Mouse (Mus musculus): ENCODE measurements around the gene Ndc1.
A peak's percentile ranks its signal among the peaks of the same experiment; 100 is the strongest.
"Not testable (repeated sequence)": the region's sequence is repeated elsewhere in the genome, so short reads cannot be mapped to it uniquely, and the experiment has no call there.

Ndc1 gene

GRCm38 (mm10) chr4:107366408-107366807, 1.2 kb upstream of the Ndc1 start:
- DNase-seq: not testable (repeated sequence)

DNA sequence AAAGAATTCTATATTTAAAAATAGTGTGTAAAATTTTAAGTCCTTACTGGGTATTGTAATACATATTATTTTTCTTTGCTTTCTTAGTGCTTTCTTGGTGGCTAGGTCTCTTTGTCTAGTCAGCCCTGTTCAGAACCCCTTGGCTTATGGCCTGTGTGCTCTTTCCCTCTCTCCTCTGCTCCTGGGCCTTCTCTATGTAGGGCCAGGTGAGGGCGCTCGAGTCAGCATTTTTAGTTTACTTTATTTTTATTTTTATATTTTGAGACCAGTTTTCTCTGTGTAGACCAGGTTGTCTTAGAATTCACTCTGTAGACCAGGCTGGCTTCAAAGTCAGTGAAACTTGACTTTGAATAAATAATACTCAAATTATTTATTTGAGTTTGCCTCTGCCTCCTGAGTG, 4.7 kb downstream of the Ndc1 start:
- DNase-seq: no peak

DNA sequence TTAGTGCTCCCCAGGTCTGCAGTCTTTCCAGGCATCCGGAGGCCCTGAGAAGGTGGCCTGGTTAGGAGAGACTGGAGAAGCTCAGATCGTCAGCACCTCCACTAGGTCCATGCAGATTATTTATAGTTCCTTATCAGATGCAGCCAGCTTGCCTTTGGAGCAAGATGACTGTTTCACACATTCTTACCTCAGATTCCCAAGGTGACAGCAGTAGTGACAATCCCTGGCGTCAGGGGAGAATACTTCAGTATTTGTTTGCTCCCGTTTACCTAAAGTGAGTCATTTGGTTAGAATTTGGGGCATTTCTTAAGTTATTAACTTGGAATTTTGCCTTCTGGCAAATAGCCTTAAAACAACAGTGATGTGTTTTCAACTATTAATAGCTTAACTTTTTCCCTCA, 7.1 kb downstream of the Ndc1 start:
- no peak for DNase-seq

DNA sequence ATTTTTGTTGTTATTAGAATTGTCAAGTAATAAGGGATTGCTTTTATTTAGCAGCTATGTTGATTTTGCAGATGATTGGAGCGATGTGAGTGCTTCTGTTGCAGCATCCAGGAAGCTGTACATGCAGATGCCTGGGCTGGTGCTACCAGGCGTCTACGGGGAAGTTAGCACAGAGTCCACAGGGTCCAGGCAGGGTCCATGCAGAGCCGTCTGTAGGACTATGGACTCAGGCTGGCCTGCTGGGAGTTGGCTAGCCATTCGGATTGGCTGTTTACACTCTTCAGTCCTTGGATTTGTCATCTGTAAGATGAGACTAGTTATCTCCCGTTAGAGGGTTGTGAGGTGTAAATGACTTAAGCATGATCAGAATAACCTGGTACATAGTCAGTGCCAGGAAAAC, 11.4 kb downstream of the Ndc1 start:
- no peak for DNase-seq

DNA sequence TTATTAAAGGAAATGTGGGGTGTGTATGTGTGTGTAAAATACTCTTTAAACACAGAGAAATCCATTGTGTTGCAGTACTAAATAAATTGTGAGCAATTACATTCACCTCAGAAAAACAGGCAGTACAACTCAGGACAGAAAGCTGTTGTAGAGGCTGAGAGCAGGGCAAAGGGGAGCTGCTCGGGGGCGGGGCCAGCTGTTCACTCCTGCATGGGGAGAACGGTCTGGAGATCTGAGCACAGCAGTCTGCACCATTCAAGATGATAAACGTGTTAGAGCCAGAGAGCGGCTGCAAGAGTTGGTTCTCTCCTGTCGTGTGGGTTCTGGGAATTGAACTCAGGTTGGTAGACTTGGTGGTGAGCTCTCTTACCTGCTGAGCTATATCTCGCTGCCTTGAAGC, 13.3 kb downstream of the Ndc1 start:
- no peak for DNase-seq

- no peak for DNase-seq
These were observed 19.5 kb downstream of the Ndc1 start for GRCm38 (mm10) chr4:107387038-107387437.

GRCm38 (mm10) chr4:107387465-107387864, 19.9 kb downstream of the Ndc1 start:
- no peak for DNase-seq

GRCm38 (mm10) chr4:107388291-107388690, 20.7 kb downstream of the Ndc1 start:
- no peak for DNase-seq

- DNase-seq: no peak
These were observed 21.8 kb downstream of the Ndc1 start for GRCm38 (mm10) chr4:107389345-107389744.

DNA sequence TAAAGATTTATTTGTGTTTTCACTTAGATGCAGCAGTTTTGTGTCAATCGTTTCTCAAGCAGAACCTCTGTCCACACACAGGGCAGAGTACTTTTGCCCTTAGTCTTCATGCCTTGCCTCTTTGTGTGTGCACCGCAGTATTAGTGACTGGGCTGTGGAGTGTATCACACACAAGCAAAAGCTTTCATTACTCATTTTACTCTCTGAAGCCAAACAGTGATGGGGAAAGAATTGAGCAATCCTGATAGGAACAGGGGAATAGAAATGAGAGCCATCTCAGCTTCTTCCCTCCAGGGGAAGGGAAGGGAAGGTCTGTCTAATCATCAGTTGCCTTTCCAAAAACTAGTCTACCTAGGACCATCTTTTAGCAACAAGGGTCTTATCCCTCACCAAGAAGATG, 26.2 kb downstream of the Ndc1 start:
- DNase-seq: no peak

DNA sequence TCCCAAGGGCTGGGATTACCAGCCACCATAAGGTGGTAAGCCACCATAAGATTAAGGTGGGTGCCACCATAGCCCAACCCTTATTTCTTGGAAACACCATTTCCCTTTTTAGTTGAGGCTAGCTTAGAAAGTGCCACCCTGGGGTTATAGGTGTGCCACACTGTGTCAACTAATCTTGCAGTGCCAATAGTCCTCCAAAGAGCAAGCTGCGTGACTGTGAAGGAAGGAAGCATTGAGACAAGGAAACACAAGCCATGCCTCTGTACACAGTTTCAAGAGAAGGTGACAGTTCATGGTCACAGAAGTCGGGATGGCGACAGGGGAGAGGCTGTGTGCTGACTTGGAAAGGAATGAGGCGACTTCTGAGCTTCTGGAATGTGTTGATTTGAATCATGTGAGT, 52.6 kb downstream of the Ndc1 start:
- no peak for DNase-seq

DNA sequence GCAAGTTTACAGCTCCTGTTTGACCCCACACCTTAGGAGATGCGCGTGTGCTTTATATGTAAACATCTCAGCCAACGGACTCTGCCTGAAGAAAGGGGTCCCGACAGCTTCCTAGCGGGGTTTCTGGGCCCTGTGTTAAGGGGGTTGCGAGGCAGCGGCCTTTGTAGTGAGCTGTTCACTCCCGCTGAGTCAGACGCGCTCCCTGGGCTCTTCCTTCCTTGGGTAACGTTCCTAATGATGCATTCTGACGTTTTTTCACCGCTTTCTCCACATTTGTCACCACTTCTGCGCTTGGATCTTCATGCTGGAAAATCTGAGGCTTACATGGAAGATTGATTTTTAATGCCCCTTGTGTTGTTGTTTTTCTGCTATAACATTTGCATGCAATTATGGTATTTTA, 54.1 kb downstream of the Ndc1 start:
- DNase-seq: no peak

- DNase-seq: peak in 1 of 2 experiments; percentile 55
These were observed 54.6 kb downstream of the Ndc1 start for GRCm38 (mm10) chr4:107422176-107422575.

GRCm38 (mm10) chr4:107425616-107426015, 58.0 kb downstream of the Ndc1 start:
- no peak for DNase-seq

- no peak for DNase-seq
These were observed 59.0 kb downstream of the Ndc1 start for GRCm38 (mm10) chr4:107426631-107427030.

GRCm38 (mm10) chr4:107432717-107433116, 65.1 kb downstream of the Ndc1 start:
- no peak for DNase-seq

GRCm38 (mm10) chr4:107433998-107434355, 66.4 kb downstream of the Ndc1 start:
- no peak for DNase-seq

- DNase-seq: peak; percentile 77 to 90
These were observed 67.0 kb downstream of the Ndc1 start, which contains the start of gene Glis1 for GRCm38 (mm10) chr4:107434356-107435237. TSS of gene Glis1 (plus strand) at chr4:107434591.

DNA sequence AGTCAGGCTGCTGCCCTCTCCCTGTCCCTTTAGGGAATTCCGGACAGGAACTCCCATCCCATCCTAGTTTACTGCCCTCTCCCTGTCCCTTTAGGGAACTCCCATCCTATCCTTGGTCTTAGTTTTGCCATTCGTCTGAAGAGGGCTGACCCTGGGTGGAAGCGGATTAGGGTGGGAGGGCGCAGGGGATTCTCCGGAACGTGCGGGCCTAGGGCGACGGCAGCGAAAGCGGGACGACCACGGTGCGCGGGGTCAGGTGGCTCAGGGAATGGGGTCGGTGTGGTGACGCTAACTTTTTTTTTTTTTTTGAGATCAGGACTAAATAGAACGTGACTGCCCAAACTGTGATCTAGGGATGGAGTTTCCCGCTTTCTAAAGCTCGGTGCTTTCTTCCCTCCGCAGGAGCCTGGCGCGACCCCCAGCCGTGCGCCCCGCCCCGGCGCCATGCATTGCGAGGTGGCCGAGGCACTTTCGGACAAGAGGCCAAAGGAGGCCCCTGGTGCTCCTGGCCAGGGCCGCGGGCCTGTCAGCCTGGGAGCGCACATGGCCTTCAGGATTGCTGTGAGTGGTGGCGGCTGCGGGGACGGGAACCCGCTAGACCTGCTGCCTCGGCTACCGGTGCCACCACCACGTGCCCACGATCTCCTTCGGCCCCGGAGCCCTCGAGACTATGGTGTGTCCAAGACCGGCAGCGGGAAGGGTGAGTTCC, 67.8 kb downstream of the Ndc1 start:
- DNase-seq: no peak

- DNase-seq: no peak
These were observed 68.9 kb downstream of the Ndc1 start for GRCm38 (mm10) chr4:107436476-107436875.

DNA sequence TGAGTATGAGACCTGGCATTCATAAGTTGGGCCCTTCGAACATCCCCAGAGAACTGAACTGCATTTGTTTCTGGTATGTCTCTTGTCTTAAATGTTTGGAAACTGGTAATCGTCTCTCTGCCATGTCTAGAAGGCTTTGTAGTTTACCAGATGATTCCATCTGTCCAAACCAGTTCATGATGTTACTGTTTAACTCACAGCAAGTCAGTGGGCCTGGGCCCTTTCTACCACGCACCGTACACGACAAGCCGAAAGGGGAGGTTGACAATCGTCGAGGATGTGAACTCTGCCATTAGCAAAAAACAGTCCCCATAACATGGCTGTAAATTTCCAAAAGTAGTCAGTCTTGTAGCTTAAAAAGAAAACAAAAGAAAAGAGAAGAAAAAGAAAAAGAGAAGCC, 71.2 kb downstream of the Ndc1 start:
- no peak for DNase-seq

- no peak for DNase-seq
These were observed 72.7 kb downstream of the Ndc1 start for GRCm38 (mm10) chr4:107440306-107440705.

- no peak for DNase-seq
These were observed 74.7 kb downstream of the Ndc1 start for GRCm38 (mm10) chr4:107442288-107442687.

DNA sequence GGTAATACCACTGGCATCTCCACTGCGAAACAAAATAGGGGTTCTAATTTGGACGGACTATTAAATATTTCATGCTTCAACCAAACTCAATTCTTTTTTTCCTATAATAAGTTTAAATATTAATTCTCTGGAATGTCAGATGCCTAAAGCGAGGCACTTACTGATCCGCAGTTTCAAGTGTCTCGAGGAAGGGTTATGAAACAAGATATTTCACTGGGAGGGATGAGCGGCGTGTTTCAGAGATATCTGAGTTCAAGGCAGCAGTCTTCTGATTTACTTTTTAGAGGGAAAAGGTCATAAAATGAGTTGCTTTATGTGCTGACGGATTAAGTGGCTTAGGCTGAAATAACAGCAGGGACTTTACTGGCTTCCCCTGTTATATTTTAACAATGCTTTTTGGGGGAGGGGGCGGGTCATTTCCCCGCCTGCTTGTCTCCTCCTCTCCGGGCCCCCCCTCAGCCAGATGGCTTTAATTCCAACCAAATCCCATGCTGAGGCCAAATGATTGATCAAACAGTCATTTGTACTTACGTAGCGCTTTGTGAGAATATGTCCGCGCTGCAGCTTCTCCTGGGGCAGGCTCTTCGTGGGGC, 75.4 kb downstream of the Ndc1 start:
- no peak for DNase-seq

All from lung, postnatal 4 days (tissue).